Mouse (Mus musculus): ENCODE results near the gene Zbtb34. TPM values are rescaled to one million over a fixed set of nuclear protein-coding genes. Genes with fewer than 3 reads are reported as not detected.

The Zbtb34 gene
- polyA plus RNA-seq (2014; fragmentation: Nextera tagmentation; extraction: Ambion mirVana), result 6.1 and 7.6 TPM in 2 replicates

DNA sequence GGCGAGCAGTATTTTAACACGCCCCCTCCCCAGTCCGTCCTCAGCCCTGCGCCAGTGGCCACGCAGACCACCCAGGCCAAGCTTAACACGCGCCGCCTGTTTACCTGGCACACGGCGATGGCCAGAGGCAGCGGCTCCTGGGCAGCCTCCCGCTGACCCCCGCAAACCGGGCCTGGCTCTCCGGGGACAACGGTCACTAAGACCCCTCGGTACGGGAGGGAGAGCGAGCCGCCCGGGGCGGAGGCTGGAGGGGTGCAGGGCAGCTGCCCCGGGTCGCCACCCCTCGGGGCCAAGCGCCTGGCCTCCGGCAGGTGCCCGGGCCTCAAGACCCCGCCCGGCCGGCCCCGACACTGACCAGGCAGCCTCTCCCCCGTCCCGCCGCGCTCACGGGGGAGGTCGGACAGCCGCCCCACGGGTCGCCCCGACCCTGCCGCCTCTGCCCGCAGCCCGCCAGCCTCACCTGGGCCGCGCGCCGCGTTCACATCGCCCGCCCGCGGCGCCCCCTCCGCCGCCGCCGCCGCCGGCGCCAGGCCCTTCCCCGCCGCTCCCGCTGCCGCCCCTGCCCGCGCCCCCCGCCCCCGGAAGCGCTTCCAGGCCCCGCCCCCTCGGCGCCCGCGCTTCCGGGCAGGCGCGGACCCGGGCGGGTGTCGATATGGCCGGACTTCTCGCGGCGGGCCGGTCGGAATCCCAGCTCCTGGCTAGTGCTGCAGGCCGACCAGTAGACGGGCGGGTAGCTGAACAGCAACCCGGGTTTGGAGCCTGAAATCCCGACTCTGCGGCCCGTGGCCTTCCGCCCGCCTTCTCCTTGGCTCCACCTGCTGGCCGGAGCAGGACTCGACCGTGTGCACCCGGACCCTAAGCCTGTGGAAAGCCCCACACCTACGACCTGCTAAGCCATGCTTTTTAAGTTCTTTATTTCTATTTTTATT is at the start of gene Zbtb34:
TSS of gene Zbtb34 (minus strand) at position 554 of the 929 bp plus-strand sequence.
- Histone ChIP-seq H3K4me1 (replicated peaks; ENCODE audit: control insufficient read depth, insufficient read depth, low read length) (peaks cover 17% of the 10 kb centered on the region), H3K9ac (ENCODE audit: low read depth, low read length) (peak within 1 kb of the TSS; percentile 95), H3K4me2 (peak within 1 kb of the TSS; percentile 90), H3K9me3 (ENCODE audit: control insufficient read depth, low read length) (no peaks in the 10 kb centered on the region), H3K27ac (ENCODE audit: low read depth, low read length) (peak within 1 kb of the TSS; percentile 80), H3K27me3 (replicated peaks; ENCODE audit: control insufficient read depth, insufficient read depth, low read length) (no peaks in the 10 kb centered on the region), H3K4me3 (ENCODE audit: low read depth, low read length) (peak within 1 kb of the TSS; percentile 100), H3K36me3 (ENCODE audit: control insufficient read depth, insufficient read depth, low read length) (peaks cover 4% of the 10 kb centered on the region; the same call in 1 of the 2 replicates)
- ATAC-seq (replicated peaks; ENCODE audit: low FRiP score) (peak; percentile 74), DNase-seq (ENCODE audit: low spot score) (peak; percentile 82)
- WGBS, result under 1% methylated on average over 87 of the region's 102 CpGs

DNA sequence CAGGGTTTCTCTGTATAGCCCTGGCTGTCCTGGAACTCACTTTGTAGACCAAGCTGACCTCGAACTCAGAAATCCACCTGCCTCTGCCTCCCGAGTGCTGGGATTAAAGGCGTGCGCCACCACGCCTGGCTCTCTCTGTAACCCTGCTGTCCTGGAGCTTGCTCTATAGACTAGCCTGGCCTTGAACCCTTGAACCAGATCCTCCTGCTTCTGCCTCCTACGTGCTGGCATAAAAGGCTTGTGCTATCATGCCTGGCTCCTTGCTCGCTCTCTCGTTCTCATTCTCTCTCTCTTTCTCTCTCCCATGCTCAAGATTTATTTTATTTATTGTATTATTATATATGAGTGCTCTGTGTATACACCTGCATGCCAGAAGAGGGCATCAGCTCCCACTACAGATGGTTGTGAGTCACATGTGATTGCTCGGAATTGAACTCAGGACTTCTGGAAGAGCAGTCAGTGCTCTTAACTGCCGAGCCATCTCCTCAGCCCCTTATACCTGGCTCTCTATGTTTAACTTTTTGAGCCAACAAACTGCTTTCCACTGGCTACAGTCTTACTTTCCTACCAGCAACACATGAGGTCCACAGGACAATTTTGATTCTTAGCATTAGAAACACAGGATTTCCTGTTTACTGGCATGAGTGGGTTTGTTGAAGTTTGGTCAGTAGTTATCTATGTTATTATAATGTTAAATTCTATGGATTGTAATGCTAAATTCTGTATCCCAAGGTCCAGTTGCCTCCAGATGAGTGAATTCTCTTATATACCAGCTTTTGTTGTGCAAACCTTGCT is 47.0 kb upstream of the Zbtb34 start:
- H3K4me2 ChIP-seq, result no peak overlapping the region
- no peak overlapping the region for H3K9ac ChIP-seq (ENCODE audit: low read depth, low read length)
- no peak overlapping the region for H3K27ac ChIP-seq (ENCODE audit: low read depth, low read length)
- 80% methylated on average over 10 of the region's 10 CpGs for WGBS
- H3K4me1 ChIP-seq (replicated peaks; ENCODE audit: control insufficient read depth, insufficient read depth, low read length), result no peaks in the 10 kb centered on the region
- H3K9me3 ChIP-seq (ENCODE audit: control insufficient read depth, low read length), result no peaks in the 10 kb centered on the region
- H3K27me3 ChIP-seq (replicated peaks; ENCODE audit: control insufficient read depth, insufficient read depth, low read length), result no peaks in the 10 kb centered on the region
- H3K4me3 ChIP-seq (ENCODE audit: low read depth, low read length), result no peak overlapping the region
- ATAC-seq (replicated peaks; ENCODE audit: low FRiP score) (no peak), DNase-seq (ENCODE audit: low spot score) (no peak)
- H3K36me3 ChIP-seq (ENCODE audit: control insufficient read depth, insufficient read depth, low read length), result no peaks in the 10 kb centered on the region

DNA sequence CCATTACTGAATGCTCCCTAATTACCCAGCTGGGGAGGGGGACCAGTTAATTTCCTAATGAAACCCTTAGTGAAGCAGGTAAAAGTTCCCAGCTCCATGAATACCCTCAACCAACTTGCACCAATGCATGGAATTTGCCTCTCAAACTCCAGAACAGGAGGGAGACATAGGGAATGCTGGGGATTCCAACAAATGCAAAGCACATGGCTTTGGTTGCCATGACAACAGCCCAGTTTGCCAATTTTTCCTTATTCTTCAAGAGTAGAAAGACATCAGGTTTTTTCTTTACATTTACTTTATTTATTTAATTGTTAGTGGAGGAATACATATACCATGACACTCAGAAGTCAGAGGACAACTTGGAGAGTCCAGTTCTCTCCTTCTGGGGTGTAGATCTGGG is 44.8 kb upstream of the Zbtb34 start:
- Histone ChIP-seq H3K36me3 (ENCODE audit: control insufficient read depth, insufficient read depth, low read length) (no peaks in the 10 kb centered on the region), H3K4me2 (no peak overlapping the region), H3K27me3 (replicated peaks; ENCODE audit: control insufficient read depth, insufficient read depth, low read length) (no peaks in the 10 kb centered on the region), H3K4me1 (replicated peaks; ENCODE audit: control insufficient read depth, insufficient read depth, low read length) (no peaks in the 10 kb centered on the region), H3K9me3 (ENCODE audit: control insufficient read depth, low read length) (peaks cover 2% of the 10 kb centered on the region; the same call in 1 of the 2 replicates), H3K27ac (ENCODE audit: low read depth, low read length) (no peak overlapping the region), H3K4me3 (ENCODE audit: low read depth, low read length) (no peak overlapping the region), H3K9ac (ENCODE audit: low read depth, low read length) (no peak overlapping the region)
- ATAC-seq (replicated peaks; ENCODE audit: low FRiP score) (no peak), DNase-seq (ENCODE audit: low spot score) (no peak)

DNA sequence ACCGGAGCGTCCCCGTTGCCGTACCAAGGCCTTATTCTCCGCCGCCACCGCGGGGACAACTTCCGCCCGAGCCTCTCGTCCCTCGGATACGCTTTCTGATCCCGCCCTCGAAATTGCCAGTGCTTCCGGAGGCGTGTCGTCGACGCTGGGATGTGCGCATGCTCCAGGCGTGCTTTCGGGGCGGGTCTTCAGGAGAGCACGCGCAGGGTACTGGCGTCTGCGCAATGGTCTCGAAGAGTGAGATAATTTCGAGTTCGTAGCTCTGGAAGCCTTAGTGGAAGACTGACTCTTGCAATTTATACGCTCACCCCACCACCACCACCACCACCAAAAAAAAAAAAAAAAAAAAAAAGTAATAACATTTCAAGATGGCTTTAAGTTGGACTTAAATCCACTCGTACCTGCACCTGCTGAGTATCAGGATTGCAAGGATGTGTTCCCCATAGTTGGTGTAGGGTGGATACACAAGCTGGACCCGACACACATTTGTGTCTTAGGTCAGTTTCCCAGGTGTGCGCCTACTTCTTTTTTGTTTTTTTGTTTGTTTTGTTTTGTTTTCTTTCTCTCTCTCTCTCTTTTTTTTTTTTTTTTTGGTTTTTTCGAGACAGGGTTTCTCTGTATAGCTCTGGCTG is 37.5 kb upstream of the Zbtb34 start, which contains the start of gene Zbtb43:
TSS of gene Zbtb43 (minus strand) at position 94 of the 632 bp plus-strand sequence.
- no peaks in the 10 kb centered on the region for H3K27me3 ChIP-seq (replicated peaks; ENCODE audit: control insufficient read depth, insufficient read depth, low read length)
- DNase-seq (ENCODE audit: low spot score) (peak; percentile 96), ATAC-seq (replicated peaks; ENCODE audit: low FRiP score) (peak; percentile 95)
- H3K9me3 ChIP-seq (ENCODE audit: control insufficient read depth, low read length), result peaks cover 2% of the 10 kb centered on the region; the same call in 1 of the 2 replicates
- H3K4me1 ChIP-seq (replicated peaks; ENCODE audit: control insufficient read depth, insufficient read depth, low read length), result peaks cover 11% of the 10 kb centered on the region
- 6% methylated on average over 36 of the region's 36 CpGs for WGBS
- H3K4me2 ChIP-seq, result peak within 1 kb of the TSS; percentile 79
- peak within 1 kb of the TSS; percentile 75 for H3K4me3 ChIP-seq (ENCODE audit: low read depth, low read length)
- no peaks in the 10 kb centered on the region for H3K36me3 ChIP-seq (ENCODE audit: control insufficient read depth, insufficient read depth, low read length)
- H3K27ac ChIP-seq (ENCODE audit: low read depth, low read length), result no peak within 1 kb of the TSS
- H3K9ac ChIP-seq (ENCODE audit: low read depth, low read length), result peak within 1 kb of the TSS; percentile 79

DNA sequence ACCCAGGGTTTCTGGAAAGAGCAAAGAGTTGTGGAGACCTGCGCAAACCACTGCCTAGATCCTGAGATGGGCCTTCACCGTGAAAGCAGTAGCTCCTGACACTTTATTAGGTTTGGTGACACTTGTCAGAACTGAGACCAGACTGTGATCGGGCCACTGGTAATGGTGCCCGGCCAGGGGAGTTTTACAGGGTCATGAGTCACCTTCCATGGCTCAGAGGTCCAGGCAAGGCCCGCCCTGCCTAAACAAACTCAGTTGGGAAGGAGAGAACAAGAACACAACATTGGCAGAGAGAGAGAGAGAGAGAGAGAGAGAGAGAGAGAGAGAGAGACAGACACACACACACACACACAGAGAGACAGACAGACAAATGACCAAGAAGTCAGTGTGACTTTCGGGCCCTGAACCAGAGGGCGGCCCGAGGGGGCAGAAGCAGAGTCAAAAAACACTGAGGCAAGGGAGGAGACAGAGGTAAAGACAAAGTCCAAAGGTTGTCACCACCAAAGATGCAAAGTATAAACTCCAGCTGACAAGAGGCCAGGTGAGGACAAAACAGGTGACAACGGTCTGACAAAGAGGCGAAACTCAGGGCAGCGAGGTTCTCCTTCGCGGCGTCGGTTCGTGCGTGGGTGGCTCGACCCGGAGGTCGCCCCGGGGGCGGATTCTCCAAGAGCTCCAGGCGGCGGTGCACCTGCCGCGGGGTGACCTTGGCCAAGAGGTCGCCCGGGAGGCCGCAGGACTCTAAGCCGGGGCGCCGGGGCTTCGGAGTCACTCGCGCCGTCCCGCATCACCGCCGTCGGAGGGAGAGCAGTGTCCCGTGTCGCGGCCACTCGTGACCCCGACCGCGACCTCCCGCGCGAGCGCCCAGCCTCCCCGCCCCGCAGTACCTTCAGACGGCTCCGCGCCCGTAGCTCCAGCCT is 36.7 kb upstream of the Zbtb34 start:
- Histone ChIP-seq H3K4me1 (replicated peaks; ENCODE audit: control insufficient read depth, insufficient read depth, low read length) (peaks cover 11% of the 10 kb centered on the region), H3K9me3 (ENCODE audit: control insufficient read depth, low read length) (peaks cover 2% of the 10 kb centered on the region; the same call in 1 of the 2 replicates), H3K4me2 (peak overlapping the region; percentile 79), H3K4me3 (ENCODE audit: low read depth, low read length) (peak overlapping the region; percentile 75), H3K27me3 (replicated peaks; ENCODE audit: control insufficient read depth, insufficient read depth, low read length) (no peaks in the 10 kb centered on the region), H3K27ac (ENCODE audit: low read depth, low read length) (no peak overlapping the region), H3K36me3 (ENCODE audit: control insufficient read depth, insufficient read depth, low read length) (no peaks in the 10 kb centered on the region), H3K9ac (ENCODE audit: low read depth, low read length) (peak overlapping the region; percentile 79)
- DNase-seq (ENCODE audit: low spot score), result no peak
- 5% methylated on average over 54 of the region's 57 CpGs for WGBS
- peak; percentile 30 for ATAC-seq (replicated peaks; ENCODE audit: low FRiP score)

DNA sequence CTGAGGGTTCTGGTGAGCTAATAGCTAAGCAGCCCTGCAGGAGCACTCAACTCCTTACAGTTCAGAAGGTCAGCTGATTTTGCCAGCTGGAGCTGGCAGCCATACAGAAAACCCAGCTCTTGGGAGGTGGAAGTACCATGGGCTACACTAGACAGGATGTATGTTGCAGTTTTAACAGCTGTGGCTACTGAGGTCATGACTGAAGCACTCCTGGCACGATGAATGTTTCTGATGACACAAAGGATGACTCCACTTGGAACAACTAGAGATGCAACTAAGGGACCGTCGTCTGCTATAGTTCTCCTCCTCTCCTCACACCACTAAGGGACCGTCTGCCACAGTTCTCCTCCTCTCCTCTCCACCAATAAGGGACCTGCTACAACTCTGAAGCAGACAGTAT is 34.8 kb upstream of the Zbtb34 start:
- DNase-seq (ENCODE audit: low spot score), result no peak
- Histone ChIP-seq H3K27ac (ENCODE audit: low read depth, low read length) (no peak overlapping the region), H3K9ac (ENCODE audit: low read depth, low read length) (no peak overlapping the region), H3K4me3 (ENCODE audit: low read depth, low read length) (no peak overlapping the region), H3K4me1 (replicated peaks; ENCODE audit: control insufficient read depth, insufficient read depth, low read length) (peaks cover 11% of the 10 kb centered on the region), H3K36me3 (ENCODE audit: control insufficient read depth, insufficient read depth, low read length) (peaks cover 3% of the 10 kb centered on the region; the same call in 1 of the 2 replicates), H3K4me2 (no peak overlapping the region), H3K9me3 (ENCODE audit: control insufficient read depth, low read length) (no peaks in the 10 kb centered on the region), H3K27me3 (replicated peaks; ENCODE audit: control insufficient read depth, insufficient read depth, low read length) (no peaks in the 10 kb centered on the region)
- 84% methylated on average over 4 of the region's 4 CpGs for WGBS
- ATAC-seq (replicated peaks; ENCODE audit: low FRiP score), result no peak

DNA sequence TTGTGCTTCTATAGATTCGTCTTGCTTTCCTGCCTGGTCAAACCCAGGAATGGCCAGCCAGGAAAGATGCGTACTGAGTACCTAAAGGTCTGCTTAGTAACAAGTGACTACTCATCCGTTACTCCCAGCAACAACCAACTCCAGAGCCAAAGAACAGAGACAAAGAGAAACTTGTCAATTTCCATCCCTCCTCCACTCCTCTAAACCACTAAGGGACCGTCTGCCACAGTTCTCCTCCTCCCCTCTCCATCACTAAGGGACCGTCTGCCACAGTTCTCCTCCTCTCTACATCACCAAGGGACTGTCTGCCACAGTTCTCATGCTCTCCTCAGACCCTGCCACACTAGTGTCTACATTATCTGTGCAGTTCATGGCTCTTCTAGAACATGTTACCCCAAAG is 34.1 kb upstream of the Zbtb34 start:
- peaks cover 3% of the 10 kb centered on the region; the same call in 1 of the 2 replicates for H3K36me3 ChIP-seq (ENCODE audit: control insufficient read depth, insufficient read depth, low read length)
- H3K4me3 ChIP-seq (ENCODE audit: low read depth, low read length), result no peak overlapping the region
- no peaks in the 10 kb centered on the region for H3K27me3 ChIP-seq (replicated peaks; ENCODE audit: control insufficient read depth, insufficient read depth, low read length)
- no peak overlapping the region for H3K9ac ChIP-seq (ENCODE audit: low read depth, low read length)
- H3K4me1 ChIP-seq (replicated peaks; ENCODE audit: control insufficient read depth, insufficient read depth, low read length), result peaks cover 11% of the 10 kb centered on the region
- no peak overlapping the region for H3K4me2 ChIP-seq
- H3K9me3 ChIP-seq (ENCODE audit: control insufficient read depth, low read length), result no peaks in the 10 kb centered on the region
- no peak overlapping the region for H3K27ac ChIP-seq (ENCODE audit: low read depth, low read length)
- no peak for DNase-seq (ENCODE audit: low spot score)
- WGBS, result 81% methylated on average over 5 of the region's 5 CpGs
- ATAC-seq (replicated peaks; ENCODE audit: low FRiP score), result no peak
